Mouse (Mus musculus) WW6 (cell line): ENCODE data around the gene Cd38.
A peak's percentile ranks its signal among the peaks of the same experiment; 100 is the strongest.

Experiments used
- DNase-seq: peaks from one replicate; pipeline ENCODE4 v3.0.0-alpha.2; 2013; ENCODE audit warnings: low read depth, low spot score

Gene Cd38

DNA sequence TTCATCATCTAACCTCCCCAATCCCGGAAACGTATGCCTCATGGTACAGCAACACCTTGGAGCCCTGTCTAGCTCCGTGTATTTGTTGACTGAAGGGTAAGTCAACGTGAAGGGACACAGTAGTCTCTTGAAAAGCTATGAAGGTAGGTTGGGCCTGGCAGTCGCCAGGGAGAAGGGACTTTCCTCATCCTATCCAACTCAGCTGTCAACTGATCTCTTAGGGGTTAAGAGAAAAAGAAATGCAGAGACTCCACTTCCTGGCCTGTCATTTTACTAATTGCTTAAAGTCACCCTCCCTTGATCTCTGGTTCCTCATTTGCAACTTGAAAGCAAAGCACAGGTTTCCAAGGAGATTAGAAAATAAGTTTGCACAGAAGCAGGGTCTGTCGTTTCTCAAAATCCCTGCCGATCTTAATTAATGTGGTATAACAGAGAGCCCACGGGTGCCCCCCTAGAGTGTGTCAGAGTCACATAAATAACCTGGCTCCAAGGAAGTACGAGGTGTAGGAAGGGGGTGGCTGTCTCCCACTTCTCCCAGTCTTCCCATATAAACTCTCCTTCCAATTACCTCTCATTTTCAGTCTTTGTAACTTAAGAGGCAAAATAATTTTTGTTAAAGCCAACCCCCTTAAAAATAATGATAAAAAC, 79.1 kb downstream of the Cd38 start:
- no peak for DNase-seq

DNA sequence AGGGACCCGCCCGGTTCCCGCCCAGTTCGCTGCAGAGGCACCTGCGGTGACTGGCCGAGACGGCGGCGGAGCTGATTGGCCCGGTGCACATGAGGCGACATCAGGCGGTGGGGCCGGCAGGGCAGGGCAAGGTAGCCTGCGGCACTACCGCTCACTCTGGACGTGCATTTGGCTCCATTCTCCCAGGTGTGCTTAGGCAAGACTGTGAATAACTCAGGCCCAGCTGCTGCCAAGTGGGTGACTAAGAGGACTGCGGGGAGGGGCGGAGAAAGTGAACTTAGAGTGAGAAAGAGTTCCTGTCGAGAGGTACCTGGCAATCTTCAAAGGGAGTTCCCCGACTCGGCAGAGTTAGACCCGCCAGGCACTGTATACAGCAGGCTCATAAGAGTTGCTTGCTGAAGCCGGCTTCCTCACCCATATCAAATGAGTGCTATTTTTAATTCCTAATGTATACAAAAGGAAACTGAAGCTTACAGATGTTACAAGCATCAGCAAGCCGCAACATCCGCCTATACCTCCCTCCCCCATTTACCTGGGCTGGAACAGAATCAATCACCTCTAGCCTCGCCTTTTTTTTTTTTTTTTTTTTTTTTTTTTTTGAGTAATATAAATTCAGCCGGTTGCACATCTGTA, 79.9 kb downstream of the Cd38 start:
- DNase-seq = peak; percentile 87

DNA sequence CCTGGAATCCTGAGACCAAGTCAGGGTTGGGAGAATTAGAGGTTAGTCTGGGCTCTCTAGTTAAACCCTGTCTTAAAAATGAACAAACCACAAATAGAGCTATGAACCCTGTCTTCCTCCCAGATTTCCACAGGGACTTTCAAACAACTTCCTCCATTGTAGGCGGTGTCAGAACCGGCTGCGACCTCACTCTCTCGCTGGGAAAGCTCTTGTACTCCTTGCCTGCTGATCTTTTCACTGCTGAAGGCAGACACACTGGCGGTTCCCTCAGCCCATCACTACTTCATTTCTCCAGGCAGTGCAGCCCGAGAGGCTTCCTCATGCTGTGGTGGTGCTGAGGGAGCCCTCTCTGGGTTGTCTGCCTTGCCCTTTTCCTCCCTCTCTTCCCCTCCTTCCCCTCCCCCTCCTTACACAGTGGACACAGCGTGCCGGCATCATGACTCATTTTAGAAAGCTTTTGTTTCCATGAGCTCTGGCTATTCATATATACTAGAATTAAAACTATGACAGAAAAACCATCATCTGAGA, 80.5 kb downstream of the Cd38 start:
- DNase-seq = no peak

DNA sequence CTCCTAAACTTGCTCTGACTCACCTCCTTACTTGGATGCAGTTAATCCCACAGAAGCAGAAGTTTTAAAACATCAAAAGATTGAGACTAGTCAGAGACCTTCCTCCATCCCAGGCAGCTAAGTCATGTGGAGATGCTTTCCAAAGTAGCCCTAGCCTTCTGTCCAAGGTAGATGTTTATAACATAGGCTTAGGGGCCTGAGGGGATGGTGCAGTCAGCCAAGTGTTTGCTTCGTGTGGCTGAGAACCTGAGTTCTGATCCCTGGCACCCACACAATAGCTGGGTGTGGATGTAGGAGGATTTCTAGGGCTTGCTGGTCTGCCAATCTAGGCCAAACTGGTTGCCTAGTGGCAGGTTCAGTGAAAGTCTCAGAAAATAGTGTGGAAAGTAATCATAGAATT, 84.9 kb downstream of the Cd38 start:
- no peak for DNase-seq

DNA sequence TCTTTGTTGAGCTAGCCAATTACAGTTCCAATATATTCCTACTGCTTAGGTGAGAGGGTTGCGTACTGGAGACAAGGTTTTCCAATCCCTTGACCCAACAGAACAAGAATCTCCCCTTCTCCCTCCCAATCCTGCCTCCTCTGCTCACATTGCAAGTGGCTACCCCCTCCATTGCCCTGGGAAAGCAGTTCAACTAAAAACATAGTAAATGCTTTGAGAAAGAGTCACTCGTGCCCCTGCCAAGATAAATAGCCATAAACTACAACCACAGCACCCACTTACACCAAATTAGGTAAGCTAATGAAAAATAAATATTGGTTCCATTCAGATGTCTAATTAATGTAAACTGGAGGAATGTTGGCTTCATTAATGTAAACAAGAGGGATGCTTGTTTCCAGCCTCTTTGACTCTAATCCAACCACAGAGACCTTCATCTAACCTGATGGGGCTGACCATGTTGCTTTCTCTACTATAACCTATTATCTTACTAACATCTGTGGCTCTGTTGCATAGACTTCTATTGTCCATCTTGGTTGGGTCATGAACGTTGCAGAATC, 91.6 kb downstream of the Cd38 start:
- no peak for DNase-seq

DNA sequence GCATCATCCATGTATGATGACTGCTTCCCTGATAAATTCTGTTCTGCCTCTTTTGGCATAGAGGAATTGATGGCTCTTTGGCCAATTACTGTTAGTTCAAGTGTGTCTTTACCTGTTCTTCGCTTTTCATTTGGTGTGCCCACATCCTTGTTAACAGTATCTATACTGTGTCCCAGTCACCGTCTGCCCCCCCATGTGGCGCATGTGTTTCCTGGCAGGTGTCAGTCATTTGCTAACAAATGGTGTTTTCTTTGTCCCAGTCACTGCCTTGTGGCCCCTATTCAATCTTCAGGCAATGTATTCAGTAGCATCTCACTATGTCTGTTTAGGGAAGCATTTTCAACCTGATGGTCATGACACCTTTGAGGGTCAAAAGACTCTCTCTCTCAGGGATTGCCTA, 92.7 kb downstream of the Cd38 start:
- DNase-seq = no peak
